Mouse (Mus musculus): ENCODE data around the gene Cenpp. TPM values are rescaled to one million over a fixed set of nuclear protein-coding genes. Genes with fewer than 3 reads are reported as not detected.

The Cenpp gene
- polyA plus RNA-seq, 1 experiment from 2014 or later, result 9.6 TPM

- DNase-seq, result no peak
- Histone ChIP-seq H3K4me3 (replicated peaks; ENCODE audit: low read depth, low read length) (no peak overlapping the region), H3K9me3 (ENCODE audit: control insufficient read depth, low read length) (no peaks in the 10 kb centered on the region), H3K27me3 (ENCODE audit: control insufficient read depth, insufficient read depth, low read length) (no peaks in the 10 kb centered on the region), H3K27ac (replicated peaks; ENCODE audit: low read depth, low read length) (no peak overlapping the region), H3K4me2 (ENCODE audit: low read length) (no peak overlapping the region), H3K4me1 (ENCODE audit: control insufficient read depth, insufficient read depth, low read length) (no peaks in the 10 kb centered on the region), H3K36me3 (ENCODE audit: control insufficient read depth, insufficient read depth, low read length) (no peaks in the 10 kb centered on the region), H3K9ac (replicated peaks; ENCODE audit: low read length) (no peak overlapping the region)
- 93% methylated on average over 6 of the region's 6 CpGs for WGBS
- no peak for ATAC-seq (ENCODE audit: low FRiP score, low TSS enrichment)
Observed at GRCm38 (mm10) chr13:49478851-49479374, 173.7 kb downstream of the Cenpp start.

GRCm38 (mm10) chr13:49477887-49478286 lies 174.7 kb downstream of the Cenpp start:
- 91% methylated on average over 3 of the region's 3 CpGs for WGBS
- ATAC-seq (ENCODE audit: low FRiP score, low TSS enrichment) (no peak), DNase-seq (no peak)
- Histone ChIP-seq H3K4me3 (replicated peaks; ENCODE audit: low read depth, low read length) (no peak overlapping the region), H3K9ac (replicated peaks; ENCODE audit: low read length) (no peak overlapping the region), H3K36me3 (ENCODE audit: control insufficient read depth, insufficient read depth, low read length) (no peaks in the 10 kb centered on the region), H3K9me3 (ENCODE audit: control insufficient read depth, low read length) (no peaks in the 10 kb centered on the region), H3K4me2 (ENCODE audit: low read length) (no peak overlapping the region), H3K27me3 (ENCODE audit: control insufficient read depth, insufficient read depth, low read length) (no peaks in the 10 kb centered on the region), H3K4me1 (ENCODE audit: control insufficient read depth, insufficient read depth, low read length) (no peaks in the 10 kb centered on the region), H3K27ac (replicated peaks; ENCODE audit: low read depth, low read length) (no peak overlapping the region)

DNA sequence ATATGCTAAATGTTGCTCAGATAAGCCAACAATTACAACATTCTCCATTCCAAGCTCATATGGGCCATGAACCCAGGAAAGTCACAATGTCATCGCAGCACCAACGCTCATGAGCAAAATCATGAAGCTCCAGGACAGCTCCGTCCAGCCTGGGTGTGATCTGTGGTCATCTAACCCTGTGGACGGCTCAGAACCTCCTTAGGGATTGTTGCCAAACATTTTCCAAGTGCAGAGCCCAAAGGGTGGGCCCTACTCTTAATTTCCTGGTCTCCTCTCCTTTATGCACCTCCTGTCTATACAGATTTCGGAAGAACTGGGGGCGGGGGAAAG lies 179.9 kb downstream of the Cenpp start:
- no peak overlapping the region for H3K4me3 ChIP-seq (replicated peaks; ENCODE audit: low read depth, low read length)
- H3K27me3 ChIP-seq (ENCODE audit: control insufficient read depth, insufficient read depth, low read length), result no peaks in the 10 kb centered on the region
- WGBS, result 97% methylated on average over 6 of the region's 6 CpGs
- H3K4me1 ChIP-seq (ENCODE audit: control insufficient read depth, insufficient read depth, low read length), result no peaks in the 10 kb centered on the region
- no peaks in the 10 kb centered on the region for H3K9me3 ChIP-seq (ENCODE audit: control insufficient read depth, low read length)
- DNase-seq, result no peak
- no peak overlapping the region for H3K27ac ChIP-seq (replicated peaks; ENCODE audit: low read depth, low read length)
- no peak overlapping the region for H3K9ac ChIP-seq (replicated peaks; ENCODE audit: low read length)
- no peak for ATAC-seq (ENCODE audit: low FRiP score, low TSS enrichment)
- no peaks in the 10 kb centered on the region for H3K36me3 ChIP-seq (ENCODE audit: control insufficient read depth, insufficient read depth, low read length)
- H3K4me2 ChIP-seq (ENCODE audit: low read length), result no peak overlapping the region

GRCm38 (mm10) chr13:49471981-49472675 lies 180.5 kb downstream of the Cenpp start:
- 65% methylated on average over 4 of the region's 4 CpGs for WGBS
- ATAC-seq (ENCODE audit: low FRiP score, low TSS enrichment) (no peak), DNase-seq (no peak)
- H3K36me3 ChIP-seq (ENCODE audit: control insufficient read depth, insufficient read depth, low read length), result no peaks in the 10 kb centered on the region
- H3K9me3 ChIP-seq (ENCODE audit: control insufficient read depth, low read length), result no peaks in the 10 kb centered on the region
- H3K4me2 ChIP-seq (ENCODE audit: low read length), result no peak overlapping the region
- no peak overlapping the region for H3K4me3 ChIP-seq (replicated peaks; ENCODE audit: low read depth, low read length)
- H3K27ac ChIP-seq (replicated peaks; ENCODE audit: low read depth, low read length), result no peak overlapping the region
- H3K27me3 ChIP-seq (ENCODE audit: control insufficient read depth, insufficient read depth, low read length), result no peaks in the 10 kb centered on the region
- no peaks in the 10 kb centered on the region for H3K4me1 ChIP-seq (ENCODE audit: control insufficient read depth, insufficient read depth, low read length)
- no peak overlapping the region for H3K9ac ChIP-seq (replicated peaks; ENCODE audit: low read length)

DNA sequence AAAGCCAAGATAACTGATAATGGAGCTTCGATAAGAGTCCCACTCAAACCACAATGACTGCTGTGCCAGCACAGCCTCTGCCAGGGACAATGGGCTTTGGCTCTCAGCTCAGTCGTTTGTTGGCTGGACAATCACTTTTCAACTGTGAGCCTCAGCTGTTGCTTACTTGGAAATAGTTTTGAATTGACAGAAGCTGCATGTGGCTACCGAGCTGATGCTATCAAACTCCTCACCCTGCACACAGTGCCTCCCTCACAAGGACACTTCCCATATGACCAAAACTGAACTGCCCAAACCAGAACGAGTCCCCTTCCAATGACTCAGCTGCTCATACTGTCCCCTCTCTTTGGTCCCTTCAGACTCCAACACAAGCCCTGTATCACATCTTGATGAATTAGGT lies 181.8 kb downstream of the Cenpp start:
- Histone ChIP-seq H3K36me3 (ENCODE audit: control insufficient read depth, insufficient read depth, low read length) (no peaks in the 10 kb centered on the region), H3K4me2 (ENCODE audit: low read length) (no peak overlapping the region), H3K9me3 (ENCODE audit: control insufficient read depth, low read length) (no peaks in the 10 kb centered on the region), H3K4me3 (replicated peaks; ENCODE audit: low read depth, low read length) (no peak overlapping the region), H3K4me1 (ENCODE audit: control insufficient read depth, insufficient read depth, low read length) (no peaks in the 10 kb centered on the region), H3K27me3 (ENCODE audit: control insufficient read depth, insufficient read depth, low read length) (no peaks in the 10 kb centered on the region), H3K27ac (replicated peaks; ENCODE audit: low read depth, low read length) (no peak overlapping the region), H3K9ac (replicated peaks; ENCODE audit: low read length) (no peak overlapping the region)
- 83% methylated on average over 4 of the region's 4 CpGs for WGBS
- ATAC-seq (ENCODE audit: low FRiP score, low TSS enrichment) (no peak), DNase-seq (no peak)

GRCm38 (mm10) chr13:49470319-49470718 lies 182.3 kb downstream of the Cenpp start:
- no peaks in the 10 kb centered on the region for H3K4me1 ChIP-seq (ENCODE audit: control insufficient read depth, insufficient read depth, low read length)
- H3K4me2 ChIP-seq (ENCODE audit: low read length), result no peak overlapping the region
- no peaks in the 10 kb centered on the region for H3K9me3 ChIP-seq (ENCODE audit: control insufficient read depth, low read length)
- no peaks in the 10 kb centered on the region for H3K36me3 ChIP-seq (ENCODE audit: control insufficient read depth, insufficient read depth, low read length)
- ATAC-seq (ENCODE audit: low FRiP score, low TSS enrichment), result no peak
- DNase-seq, result no peak
- H3K27me3 ChIP-seq (ENCODE audit: control insufficient read depth, insufficient read depth, low read length), result no peaks in the 10 kb centered on the region
- no peak overlapping the region for H3K4me3 ChIP-seq (replicated peaks; ENCODE audit: low read depth, low read length)
- 92% methylated on average over 4 of the region's 4 CpGs for WGBS
- no peak overlapping the region for H3K27ac ChIP-seq (replicated peaks; ENCODE audit: low read depth, low read length)
- H3K9ac ChIP-seq (replicated peaks; ENCODE audit: low read length), result no peak overlapping the region

GRCm38 (mm10) chr13:49469002-49469401 lies 183.6 kb downstream of the Cenpp start:
- DNase-seq, result no peak
- ATAC-seq (ENCODE audit: low FRiP score, low TSS enrichment), result no peak
- Histone ChIP-seq H3K4me1 (ENCODE audit: control insufficient read depth, insufficient read depth, low read length) (no peaks in the 10 kb centered on the region), H3K27me3 (ENCODE audit: control insufficient read depth, insufficient read depth, low read length) (no peaks in the 10 kb centered on the region), H3K27ac (replicated peaks; ENCODE audit: low read depth, low read length) (no peak overlapping the region), H3K9ac (replicated peaks; ENCODE audit: low read length) (no peak overlapping the region), H3K36me3 (ENCODE audit: control insufficient read depth, insufficient read depth, low read length) (peaks cover 6% of the 10 kb centered on the region; the same call in 1 of the 2 replicates), H3K9me3 (ENCODE audit: control insufficient read depth, low read length) (no peaks in the 10 kb centered on the region), H3K4me3 (replicated peaks; ENCODE audit: low read depth, low read length) (no peak overlapping the region), H3K4me2 (ENCODE audit: low read length) (no peak overlapping the region)
- 93% methylated on average over 5 of the region's 5 CpGs for WGBS

GRCm38 (mm10) chr13:49467585-49467984 lies 185.0 kb downstream of the Cenpp start:
- Histone ChIP-seq H3K4me1 (ENCODE audit: control insufficient read depth, insufficient read depth, low read length) (no peaks in the 10 kb centered on the region), H3K36me3 (ENCODE audit: control insufficient read depth, insufficient read depth, low read length) (peaks cover 16% of the 10 kb centered on the region), H3K9me3 (ENCODE audit: control insufficient read depth, low read length) (no peaks in the 10 kb centered on the region), H3K9ac (replicated peaks; ENCODE audit: low read length) (no peak overlapping the region), H3K27me3 (ENCODE audit: control insufficient read depth, insufficient read depth, low read length) (no peaks in the 10 kb centered on the region), H3K4me3 (replicated peaks; ENCODE audit: low read depth, low read length) (no peak overlapping the region), H3K27ac (replicated peaks; ENCODE audit: low read depth, low read length) (no peak overlapping the region), H3K4me2 (ENCODE audit: low read length) (no peak overlapping the region)
- DNase-seq (no peak), ATAC-seq (ENCODE audit: low FRiP score, low TSS enrichment) (no peak)
- WGBS, result 82% methylated on average over 2 of the region's 2 CpGs

DNA sequence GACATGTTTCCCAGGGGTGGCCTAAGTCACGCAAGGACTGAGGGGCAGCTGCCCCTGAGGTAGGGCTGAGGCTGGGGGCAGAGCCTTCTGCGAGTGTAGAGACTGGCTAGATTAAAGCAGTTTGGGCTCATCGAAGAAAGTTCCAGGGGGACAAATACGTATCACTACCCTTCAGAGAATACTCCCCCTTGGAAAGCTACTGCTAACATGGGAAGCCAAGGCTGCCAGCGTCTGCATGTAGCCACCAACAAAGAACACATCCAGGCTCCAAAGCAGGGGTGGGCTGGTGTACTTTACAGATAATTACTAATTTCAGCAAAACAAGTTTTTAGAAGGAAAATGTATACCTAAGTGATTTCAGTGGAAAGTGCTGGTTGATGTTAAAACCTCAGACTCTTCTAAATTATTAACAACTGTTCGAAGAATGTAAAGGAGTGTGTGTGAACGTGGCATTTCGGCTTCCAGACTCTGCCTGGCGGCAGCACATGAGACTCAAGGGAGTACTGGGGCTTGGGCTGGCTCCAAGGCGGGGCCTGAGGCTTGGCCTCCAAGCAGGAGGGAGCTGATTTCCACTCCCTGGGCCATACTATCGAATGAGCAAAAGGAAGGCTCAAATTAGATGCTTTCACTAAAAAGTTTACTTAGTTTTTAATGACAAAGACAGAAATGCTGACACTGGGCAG lies 186.1 kb downstream of the Cenpp start:
- no peak for DNase-seq
- Histone ChIP-seq H3K27ac (replicated peaks; ENCODE audit: low read depth, low read length) (no peak overlapping the region), H3K4me1 (ENCODE audit: control insufficient read depth, insufficient read depth, low read length) (no peaks in the 10 kb centered on the region), H3K27me3 (ENCODE audit: control insufficient read depth, insufficient read depth, low read length) (no peaks in the 10 kb centered on the region), H3K9me3 (ENCODE audit: control insufficient read depth, low read length) (no peaks in the 10 kb centered on the region), H3K4me3 (replicated peaks; ENCODE audit: low read depth, low read length) (no peak overlapping the region), H3K4me2 (ENCODE audit: low read length) (no peak overlapping the region), H3K36me3 (ENCODE audit: control insufficient read depth, insufficient read depth, low read length) (peaks cover 25% of the 10 kb centered on the region), H3K9ac (replicated peaks; ENCODE audit: low read length) (no peak overlapping the region)
- no peak for ATAC-seq (ENCODE audit: low FRiP score, low TSS enrichment)
- 81% methylated on average over 11 of the region's 11 CpGs for WGBS
